Mouse (Mus musculus): ENCODE measurements at regions not wholly inside any gene's neighbourhood (a gene's known extent, or its start where the extent isn't known, plus 50 kb on each side); places are given as distances from the start of the nearest gene placed in this dataset.
A peak's percentile ranks its signal among the peaks of the same experiment; 100 is the strongest.

DNA sequence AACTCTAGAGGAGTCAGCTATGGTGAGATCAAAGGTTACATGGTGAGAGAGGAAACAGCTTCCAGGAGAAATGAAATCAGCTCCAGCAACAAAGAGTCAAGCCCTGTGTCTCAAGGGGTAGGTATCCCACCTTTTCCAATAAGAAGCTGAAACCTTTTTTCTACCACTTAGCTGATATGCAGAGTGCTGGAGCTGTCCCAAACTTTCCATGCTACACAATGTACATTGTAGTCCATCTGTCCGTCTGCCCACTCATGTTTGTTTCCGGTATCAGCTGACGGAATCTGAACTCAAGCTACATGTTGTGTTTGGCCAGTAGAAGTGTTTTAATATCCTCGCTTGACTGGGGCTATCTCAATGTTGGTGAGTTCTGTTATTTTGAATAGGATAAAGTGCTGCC is 83.6 kb upstream of the Ngf start:
- no peak for DNase-seq

- no peak for DNase-seq
Measured at GRCm38 (mm10) chr3:102384596-102384995, 85.1 kb upstream of the Ngf start.

DNA sequence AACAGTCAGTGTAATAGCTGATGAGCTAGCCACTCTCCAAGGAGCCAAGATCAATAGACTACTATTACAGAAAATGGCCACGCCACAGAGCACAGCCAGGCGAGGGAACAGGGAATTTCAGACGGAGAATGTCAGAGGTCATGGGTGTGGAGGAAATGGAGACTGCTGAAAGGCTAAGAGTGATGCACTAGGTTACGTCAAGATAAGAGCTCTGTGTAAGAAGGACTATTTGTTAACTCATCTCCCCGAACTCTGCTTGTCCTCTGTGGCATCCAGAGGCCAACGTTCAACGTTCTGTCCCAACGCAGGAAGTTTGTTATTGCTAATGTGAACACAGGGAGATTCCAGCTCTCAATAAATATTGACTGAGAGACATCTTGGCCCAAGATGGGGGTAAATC is 86.0 kb upstream of the Ngf start:
- DNase-seq = no peak

- DNase-seq = no peak
Measured at GRCm38 (mm10) chr3:102381683-102382082, 88.0 kb upstream of the Ngf start.

GRCm38 (mm10) chr3:102374381-102375060 is 95.2 kb upstream of the Ngf start:
- no peak for DNase-seq

GRCm38 (mm10) chr3:102372205-102372899 is 97.4 kb upstream of the Ngf start:
- DNase-seq = no peak

DNA sequence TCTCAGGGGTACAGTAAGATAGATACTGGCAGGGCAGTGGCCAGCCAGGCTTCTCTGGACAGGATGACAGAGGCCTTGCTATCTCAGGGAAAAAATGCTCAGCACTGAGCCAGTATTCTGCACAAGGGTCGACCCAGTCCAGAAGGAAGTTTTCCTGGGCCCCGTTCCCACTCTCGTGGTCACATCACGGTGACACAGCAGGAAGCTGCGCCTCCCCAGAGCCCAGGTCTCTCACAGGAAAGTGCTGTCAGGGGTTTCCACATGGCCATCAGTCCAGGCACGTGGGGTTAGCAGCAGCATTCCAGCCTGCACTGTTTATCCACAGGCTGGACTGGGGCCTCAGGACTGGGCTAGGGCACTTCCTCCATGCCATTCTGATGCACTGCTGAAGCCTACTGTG is 103.5 kb upstream of the Ngf start:
- no peak for DNase-seq

- no peak for DNase-seq
Measured at GRCm38 (mm10) chr3:102364326-102364935, 105.3 kb upstream of the Ngf start.

GRCm38 (mm10) chr3:102360732-102361280 is 108.9 kb upstream of the Ngf start:
- DNase-seq = no peak

DNA sequence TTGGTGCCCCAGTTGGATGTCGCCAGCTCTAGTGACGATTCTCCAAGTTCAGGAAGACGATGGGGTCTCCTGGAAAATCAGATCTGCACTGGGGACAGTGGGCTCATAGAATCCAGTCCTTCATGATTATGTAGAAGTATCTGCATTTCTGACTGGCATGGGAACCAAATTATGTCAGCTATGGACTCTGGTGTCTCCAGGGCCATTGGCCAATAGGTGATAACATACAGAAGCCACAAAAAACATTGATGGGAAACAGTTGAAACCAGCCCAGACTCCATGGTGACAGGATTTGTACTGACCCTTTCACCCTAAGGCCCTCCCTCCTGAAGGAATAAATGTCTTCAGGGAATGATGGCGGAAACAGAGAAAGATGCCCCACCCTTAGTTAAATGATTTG is 110.9 kb upstream of the Ngf start:
- no peak for DNase-seq

GRCm38 (mm10) chr3:102357062-102357610 is 112.6 kb upstream of the Ngf start:
- no peak for DNase-seq

DNA sequence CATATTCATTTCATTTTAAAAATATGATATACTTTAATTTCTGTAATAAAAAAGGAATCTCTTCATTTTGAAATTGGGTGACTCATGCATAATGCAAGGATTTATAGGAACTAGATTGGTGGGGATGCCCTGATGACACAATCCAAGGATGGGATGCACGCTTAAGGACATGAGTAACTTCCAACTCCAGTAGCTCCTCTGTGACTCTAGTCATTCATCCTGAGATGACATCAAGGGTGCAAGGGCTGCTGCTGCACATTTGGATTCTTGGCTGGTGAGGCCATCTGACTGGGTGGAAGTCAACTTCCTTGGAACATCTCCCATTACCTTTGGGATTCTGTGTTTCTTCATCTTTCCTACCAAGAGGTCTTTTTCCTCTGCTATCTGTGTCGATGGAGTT is 114.4 kb upstream of the Ngf start:
- DNase-seq = no peak

DNA sequence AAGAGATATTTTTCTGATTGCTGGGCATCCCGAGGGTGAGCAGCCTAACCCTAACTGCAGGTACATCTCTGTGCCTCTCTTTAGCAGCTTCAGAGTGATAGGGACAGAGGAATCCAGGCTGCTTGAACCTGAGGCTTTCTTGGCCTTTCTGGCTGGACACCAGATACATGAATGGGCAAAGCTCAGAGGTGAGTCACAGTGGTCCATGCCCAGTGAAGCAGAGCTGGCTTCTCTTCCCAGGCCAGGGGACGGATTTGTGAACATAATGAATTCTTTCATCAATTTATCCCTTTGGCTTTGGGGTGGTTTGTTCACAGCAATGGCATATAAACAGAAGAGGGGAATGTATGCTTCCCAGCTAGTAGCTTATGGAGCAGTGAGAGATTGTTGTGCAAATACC is 114.9 kb upstream of the Ngf start:
- DNase-seq = no peak

GRCm38 (mm10) chr3:102353277-102353900 is 116.3 kb upstream of the Ngf start:
- DNase-seq = no peak

DNA sequence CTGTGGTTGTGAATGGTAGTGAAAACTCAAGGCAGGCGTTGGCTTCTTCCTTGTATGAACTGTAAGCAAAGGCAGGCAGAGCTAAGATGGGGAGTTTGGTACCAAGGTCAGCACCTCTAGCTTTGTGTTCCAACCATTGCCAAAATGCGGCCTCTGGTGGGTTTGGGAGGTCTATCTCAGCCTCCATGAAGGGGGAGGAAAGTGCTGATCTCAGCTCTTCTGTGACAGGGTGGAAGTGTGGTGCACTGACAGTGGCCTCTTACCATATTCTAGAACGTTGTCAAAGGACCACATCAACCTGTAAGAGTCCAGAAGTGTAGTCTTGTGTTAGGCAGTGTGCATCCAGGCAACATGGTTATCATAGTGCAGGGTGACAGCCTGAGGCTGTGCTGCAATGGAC is 123.6 kb upstream of the Ngf start:
- DNase-seq = no peak

- DNase-seq = no peak
Measured at GRCm38 (mm10) chr3:102345291-102345690, 124.4 kb upstream of the Ngf start.

DNA sequence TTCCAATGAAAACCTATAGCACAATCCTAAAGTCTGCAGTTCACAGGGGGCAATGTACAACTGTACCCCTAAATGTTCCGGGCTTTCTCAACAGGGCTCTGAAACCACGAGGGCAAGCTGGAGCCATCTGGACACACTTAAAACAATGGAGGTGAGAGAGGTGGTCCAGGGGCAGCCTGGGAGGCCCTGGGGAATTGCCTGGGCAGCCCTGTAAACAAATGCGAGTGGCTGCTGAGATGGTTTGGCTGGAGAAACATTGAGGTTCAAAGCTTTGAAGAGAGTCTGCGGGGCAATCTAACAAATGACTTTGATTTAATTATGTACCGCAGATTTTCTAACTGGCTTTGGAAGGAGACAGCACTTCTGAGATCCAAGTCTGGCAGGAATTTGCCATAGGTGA is 129.0 kb upstream of the Ngf start:
- DNase-seq = no peak

DNA sequence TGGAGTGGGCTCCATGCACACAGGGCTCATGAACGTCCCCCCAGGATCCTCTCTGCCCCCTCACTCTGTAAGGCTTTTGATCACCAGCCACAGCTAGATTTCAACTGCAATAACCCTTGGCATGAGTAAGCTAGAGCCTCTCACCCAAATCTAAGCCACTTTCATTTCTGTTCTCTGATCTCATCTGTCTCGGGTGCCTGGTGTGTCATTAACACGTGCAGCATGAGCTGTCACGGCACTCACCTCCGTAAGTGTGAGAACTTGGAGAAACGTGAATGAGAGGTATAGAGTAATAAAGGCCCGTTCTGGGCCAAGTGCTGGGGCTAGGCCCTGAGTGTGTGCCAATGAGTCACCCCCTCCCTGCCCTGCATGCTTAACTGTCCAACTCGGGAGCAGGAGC is 131.8 kb upstream of the Ngf start:
- no peak for DNase-seq

- no peak for DNase-seq
Measured at GRCm38 (mm10) chr3:102336184-102336583, 131.7 kb upstream of the Vangl1 start.

DNA sequence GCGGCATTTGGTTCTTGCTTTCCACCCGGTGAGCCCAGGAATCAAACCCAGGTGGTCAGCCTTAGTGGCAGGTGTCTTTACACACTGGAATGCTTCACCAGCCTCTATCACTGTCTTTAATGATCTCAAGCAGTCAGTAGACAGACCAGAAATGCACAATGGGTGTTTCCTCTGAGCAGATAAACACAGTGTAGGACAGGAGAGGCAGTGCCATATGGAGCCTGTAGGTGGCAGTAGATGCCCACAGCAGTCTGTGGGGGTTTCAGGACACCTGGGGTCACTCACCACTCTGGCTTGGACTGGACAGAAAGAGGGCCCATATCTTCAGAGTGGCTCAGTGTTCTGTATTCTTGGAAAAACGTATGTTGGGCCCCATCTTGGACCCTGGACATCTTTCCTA is 130.7 kb upstream of the Vangl1 start:
- peak; percentile 3 for DNase-seq

DNA sequence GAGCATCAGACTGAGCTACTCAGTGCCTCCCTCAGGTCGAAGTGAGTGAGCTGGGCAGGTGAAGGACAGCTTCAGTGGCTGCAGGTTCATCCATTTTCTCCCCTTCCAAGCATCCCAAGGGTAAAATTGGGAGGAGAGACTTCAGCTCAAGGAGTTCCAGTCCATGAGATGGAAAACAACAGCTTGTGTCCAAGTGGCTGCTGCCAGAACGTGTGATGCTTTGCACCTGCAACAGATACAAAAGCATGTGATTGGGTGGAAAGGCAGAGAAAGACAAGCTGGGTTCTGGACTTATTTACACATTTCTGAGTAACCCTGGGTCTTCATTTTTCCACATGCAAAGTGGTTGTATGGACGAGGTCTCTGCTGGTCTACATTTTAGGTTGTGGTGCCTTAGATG is 127.7 kb upstream of the Vangl1 start:
- DNase-seq = no peak

GRCm38 (mm10) chr3:102319331-102319730 is 114.8 kb upstream of the Vangl1 start:
- DNase-seq = no peak

DNA sequence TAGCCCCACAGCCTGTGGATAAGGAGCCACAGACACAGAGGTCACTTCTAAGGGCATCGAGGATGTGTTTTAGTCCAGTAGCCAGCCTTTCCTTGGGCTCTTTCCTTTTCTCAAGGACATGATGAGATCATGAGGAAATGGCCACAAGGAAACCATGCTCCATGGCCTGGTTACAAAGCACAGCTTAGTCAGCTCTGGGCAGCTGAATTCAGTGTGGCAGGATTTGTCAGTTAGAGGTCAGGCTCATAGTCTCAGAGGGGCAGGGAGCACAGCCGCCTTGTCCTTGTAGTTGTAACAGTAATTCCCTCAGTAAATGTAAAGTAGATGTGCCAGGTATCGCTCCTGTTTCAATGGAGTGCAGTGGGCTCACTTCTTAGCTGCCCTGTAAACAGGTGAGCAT is 111.7 kb upstream of the Vangl1 start:
- no peak for DNase-seq

All from thymus, postnatal 25 days (tissue).